8 mouse cellular contexts compared by ENCODE assay signal in genomic region chr5:125178171-125179006, GRCm38 (mm10). TPM values are rescaled to one million over a fixed set of nuclear protein-coding genes. Genes with fewer than 3 reads are reported as not detected.
DNase-seq lines count a peak whose midpoint lies in the region; ATAC-seq lines count a peak whose summit lies in the region.

No protein-coding gene starts in this region.

- peak overlapping the region; percentile 95 for H3K9ac ChIP-seq in limb, embryonic 13.5 days
- H3K9ac ChIP-seq in midbrain, embryonic 16.5 days (ENCODE audit: low read depth, low read length), result peak overlapping the region; percentile 77

- peak overlapping the region; percentile 94 for H3K4me3 ChIP-seq in limb, embryonic 13.5 days
- peak overlapping the region; percentile 72 for H3K4me3 ChIP-seq in midbrain, embryonic 16.5 days (ENCODE audit: low read depth, low read length)

- H3K27me3 ChIP-seq in limb, embryonic 13.5 days, result no peaks in the 10 kb centered on the region
- no peaks in the 10 kb centered on the region for H3K27me3 ChIP-seq in midbrain, embryonic 16.5 days (ENCODE audit: control insufficient read depth, insufficient read depth, low read depth, low read length)
- no peaks in the 10 kb centered on the region; the same call in 1 of the 2 replicates for H3K27me3 ChIP-seq in splenic B cell, adult 2 months (ENCODE audit: control insufficient read depth, insufficient read depth, low read length, poor library complexity, severe bottlenecking)

- no peaks in the 10 kb centered on the region for H3K9me3 ChIP-seq in limb, embryonic 13.5 days
- no peaks in the 10 kb centered on the region for H3K9me3 ChIP-seq in midbrain, embryonic 16.5 days (replicated peaks; ENCODE audit: control insufficient read depth, low read length, poor library complexity, severe bottlenecking)

- peak overlapping the region; percentile 91 for H3K4me2 ChIP-seq in limb, embryonic 13.5 days (replicated peaks)
- H3K4me2 ChIP-seq in midbrain, embryonic 16.5 days (ENCODE audit: low read length), result peak overlapping the region; percentile 89

- H3K27ac ChIP-seq in limb, embryonic 13.5 days, result peak overlapping the region; percentile 98
- H3K27ac ChIP-seq in midbrain, embryonic 16.5 days (ENCODE audit: low read length), result peak overlapping the region; percentile 93

- ATAC-seq in limb, embryonic 13.5 days (ENCODE audit: low FRiP score, low read depth), result peak; percentile 7; the same call in 1 of the 2 replicates
- peak; percentile 15 for ATAC-seq in midbrain, embryonic 16.5 days

- peak; percentile 38 for DNase-seq in ovary, adult 18-20 months (ENCODE audit: low spot score)
- no peak for DNase-seq in ovary, postnatal 14 days (ENCODE audit: low spot score)
- peak; percentile 79 to 80 for DNase-seq in cerebellum, postnatal 25 days
- DNase-seq in gastrocnemius, postnatal 10 days, result peak; percentile 64
- DNase-seq in induced T-regulatory cell, adult 2 months (ENCODE audit: low read depth), result peak; percentile 69
- peak; percentile 46 for DNase-seq in splenic B cell, adult 2 months (ENCODE audit: low read depth, low spot score)

- no peaks in the 10 kb centered on the region for H3K36me3 ChIP-seq in limb, embryonic 13.5 days
- no peaks in the 10 kb centered on the region for H3K36me3 ChIP-seq in midbrain, embryonic 16.5 days (ENCODE audit: control insufficient read depth, insufficient read depth, low read length)
- H3K36me3 ChIP-seq in splenic B cell, adult 2 months (ENCODE audit: control insufficient read depth, insufficient read depth, low read length, poor library complexity, severe bottlenecking), result no peaks in the 10 kb centered on the region

- WGBS in limb, embryonic 13.5 days, result under 1% methylated on average over 57 of the region's 60 CpGs
- WGBS in midbrain, embryonic 16.5 days, result under 1% methylated on average over 57 of the region's 60 CpGs

- H3K4me1 ChIP-seq in limb, embryonic 13.5 days, result peaks cover 55% of the 10 kb centered on the region
- peaks cover 51% of the 10 kb centered on the region for H3K4me1 ChIP-seq in midbrain, embryonic 16.5 days (ENCODE audit: control insufficient read depth, insufficient read depth, low read length)

RNA-seq across cellular contexts. Expression of gene Ncor2, which starts 0.6 kb away (rescaled TPM):
- total RNA-seq in gastrocnemius, postnatal 10 days (2021), result 100 to 1,000 TPM; 116 to 123 TPM
- polyA plus RNA-seq in limb, embryonic 13.5 days (2015; fragmentation: Nextera tagmentation; extraction: Ambion mirVana), result 33.9 and 34.9 TPM in 2 replicates
- 19.9 and 22.9 TPM in 2 replicates for polyA plus RNA-seq in midbrain, embryonic 16.5 days (2015; fragmentation: Nextera tagmentation; extraction: Ambion mirVana)
